Comparison of ENCODE assay signal across 15 mouse cellular contexts in the genomic region with DNA sequence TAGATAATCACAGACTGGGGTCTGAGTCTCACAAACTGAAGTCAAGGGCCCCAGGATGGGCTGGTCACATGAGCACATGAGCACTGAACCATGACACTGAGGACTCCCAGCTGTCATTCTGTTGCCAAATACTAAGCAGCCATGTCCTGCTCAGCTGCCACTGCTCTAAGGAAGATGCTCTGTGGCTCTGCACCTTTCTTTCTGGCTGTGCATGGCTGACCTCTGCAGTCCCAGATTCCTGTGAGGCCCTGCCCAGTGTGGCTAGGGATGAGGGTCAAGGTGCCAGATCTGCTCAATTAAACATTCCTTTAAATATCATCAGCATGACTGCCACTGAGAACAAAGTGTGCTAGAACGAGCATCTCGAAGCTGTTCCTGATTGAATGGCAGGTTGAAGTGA.
DNase-seq lines count a peak whose midpoint lies in the region; ATAC-seq and TF ChIP-seq lines count a peak whose summit lies in the region.
"Had no signal": no experiment of that assay in that cellular context is flagged by ENCODE, and none has a peak within 500 bp of the region (broad histone marks: within the 10 kb centered on the region; RNA-seq: fewer than 3 reads in every experiment).

No protein-coding gene starts in this region.

- no peak overlapping the region for H3K4me3 ChIP-seq in forebrain, embryonic 14.5 days (ENCODE audit: low read depth, low read length)
- no peak overlapping the region for H3K4me3 ChIP-seq in forebrain, embryonic 15.5 days
- H3K4me3 ChIP-seq in CH12.LX (replicated peaks in 1 of 3; ENCODE audit: low read depth in 2 of 3, low read length in 2 of 3, poor library complexity in 1 of 3): no peak overlapping the region
- no peak overlapping the region for H3K4me3 ChIP-seq in hindbrain, embryonic 12.5 days
- H3K4me3 ChIP-seq in midbrain, embryonic 13.5 days (replicated peaks): no peak overlapping the region
- H3K4me3 ChIP-seq: embryonic facial prominence, embryonic 15.5 days; megakaryocyte, embryonic 14.5 days had no signal

- WGBS in forebrain, embryonic 14.5 days: 16% methylated on average over 2 of the region's 2 CpGs
- 14% methylated on average over 2 of the region's 2 CpGs for WGBS in forebrain, embryonic 15.5 days
- 44% methylated on average over 2 of the region's 2 CpGs for WGBS in hindbrain, embryonic 12.5 days
- 37% methylated on average over 2 of the region's 2 CpGs for WGBS in midbrain, embryonic 13.5 days

- H3K4me2 ChIP-seq in forebrain, embryonic 14.5 days (ENCODE audit: low read length): no peak overlapping the region
- no peak overlapping the region for H3K4me2 ChIP-seq in forebrain, embryonic 15.5 days (replicated peaks)
- H3K4me2 ChIP-seq in CH12.LX (ENCODE audit: insufficient read depth, low read depth, poor library complexity, severe bottlenecking): no peak overlapping the region
- no peak overlapping the region for H3K4me2 ChIP-seq in hindbrain, embryonic 12.5 days (replicated peaks)
- no peak overlapping the region for H3K4me2 ChIP-seq in midbrain, embryonic 13.5 days (replicated peaks)
- H3K4me2 ChIP-seq: embryonic facial prominence, embryonic 15.5 days had no signal

- no peaks in the 10 kb centered on the region for H3K79me2 ChIP-seq in CH12.LX (replicated peaks; ENCODE audit: control insufficient read depth, extremely low read depth, insufficient read depth, poor library complexity, severe bottlenecking)

- no peak for TF ChIP-seq CTCF in CH12.LX (conservative IDR thresholded peaks at IDR 0.05 in 1 of 2, IDR thresholded peaks at IDR 0.05 in 1 of 2; ENCODE audit: low read depth in 2 of 2, low read length in 2 of 2)

- H3K9me3 ChIP-seq in forebrain, embryonic 14.5 days (replicated peaks; ENCODE audit: control insufficient read depth, low read length): no peaks in the 10 kb centered on the region
- no peaks in the 10 kb centered on the region for H3K9me3 ChIP-seq in forebrain, embryonic 15.5 days
- no peaks in the 10 kb centered on the region for H3K9me3 ChIP-seq in CH12.LX (replicated peaks; ENCODE audit: low read length)
- H3K9me3 ChIP-seq in hindbrain, embryonic 12.5 days (replicated peaks): no peaks in the 10 kb centered on the region
- no peaks in the 10 kb centered on the region for H3K9me3 ChIP-seq in midbrain, embryonic 13.5 days
- H3K9me3 ChIP-seq: embryonic facial prominence, embryonic 15.5 days; megakaryocyte, embryonic 14.5 days had no signal

- no peak for TF ChIP-seq RAD21 in CH12.LX (IDR thresholded peaks at IDR 0.05; ENCODE audit: low read depth, low read length)

- H3K9ac ChIP-seq in forebrain, embryonic 14.5 days (ENCODE audit: low read length): no peak overlapping the region
- H3K9ac ChIP-seq in forebrain, embryonic 15.5 days (replicated peaks): no peak overlapping the region
- H3K9ac ChIP-seq in CH12.LX (ENCODE audit: insufficient read depth, low read depth): no peak overlapping the region
- no peak overlapping the region for H3K9ac ChIP-seq in hindbrain, embryonic 12.5 days
- H3K9ac ChIP-seq in midbrain, embryonic 13.5 days (replicated peaks): no peak overlapping the region
- H3K9ac ChIP-seq: embryonic facial prominence, embryonic 15.5 days; liver, postnatal 0 days had no signal

- ATAC-seq in forebrain, embryonic 14.5 days: no peak
- ATAC-seq in forebrain, embryonic 15.5 days (replicated peaks): no peak
- peak; percentile 16; the same call in 1 of the 2 replicates for ATAC-seq in hindbrain, embryonic 12.5 days (ENCODE audit: low FRiP score)
- ATAC-seq in midbrain, embryonic 13.5 days: peak; percentile 60; the same call in 1 of the 2 replicates
- ATAC-seq: liver, postnatal 0 days had no signal

- DNase-seq in forebrain, embryonic 14.5 days (ENCODE audit: low spot score): no peak
- DNase-seq in CH12.LX (ENCODE audit: extremely low read depth): peak; percentile 50
- DNase-seq in right cerebral cortex, postnatal 4 days: no peak
- no peak for DNase-seq in layer of hippocampus, postnatal 36 days
- no peak for DNase-seq in lung, postnatal 4 days
- DNase-seq: adrenal gland, postnatal 25 days; cerebellum, adult 11-12 months; heart, adult 11 months; heart, postnatal 14 days; liver, postnatal 0 days had no signal

- dilution Hi-C loops in CH12.LX (cut with MboI; ENCODE audit: extremely low pct_ligation_motif_present, extremely low pct_unique_long_range_greater_than_20kb, low sequenced_read_pairs): no loop called here

- H3K27ac ChIP-seq in forebrain, embryonic 14.5 days (ENCODE audit: low read depth, low read length): peak overlapping the region; percentile 9; the same call in 1 of the 2 replicates
- H3K27ac ChIP-seq in forebrain, embryonic 15.5 days (replicated peaks): no peak overlapping the region
- no peak overlapping the region for H3K27ac ChIP-seq in CH12.LX (ENCODE audit: insufficient read depth, low read depth)
- peak overlapping the region; percentile 40; the same call in 1 of the 2 replicates for H3K27ac ChIP-seq in hindbrain, embryonic 12.5 days
- H3K27ac ChIP-seq in midbrain, embryonic 13.5 days: peak overlapping the region; percentile 68
- H3K27ac ChIP-seq: embryonic facial prominence, embryonic 15.5 days had no signal

- no peaks in the 10 kb centered on the region for H3K36me3 ChIP-seq in forebrain, embryonic 14.5 days (ENCODE audit: control insufficient read depth, insufficient read depth, low read length)
- H3K36me3 ChIP-seq in forebrain, embryonic 15.5 days: no peaks in the 10 kb centered on the region
- no peaks in the 10 kb centered on the region for H3K36me3 ChIP-seq in CH12.LX (replicated peaks in 1 of 2; ENCODE audit: control insufficient read depth in 1 of 2, insufficient read depth in 1 of 2, low read length in 1 of 2)
- no peaks in the 10 kb centered on the region for H3K36me3 ChIP-seq in hindbrain, embryonic 12.5 days
- no peaks in the 10 kb centered on the region for H3K36me3 ChIP-seq in midbrain, embryonic 13.5 days
- H3K36me3 ChIP-seq: embryonic facial prominence, embryonic 15.5 days had no signal

- TF ChIP-seq EP300 in CH12.LX (IDR thresholded peaks at IDR 0.05; ENCODE audit: low read length): no peak

- in situ Hi-C loops in CH12.LX (cut with MboI; ENCODE audit: low pct_ligation_motif_present, low pct_unique_long_range_greater_than_20kb, low sequenced_read_pairs): no loop called here

- no peaks in the 10 kb centered on the region for H3K27me3 ChIP-seq in forebrain, embryonic 14.5 days (replicated peaks; ENCODE audit: control insufficient read depth, insufficient read depth, low read length)
- H3K27me3 ChIP-seq in forebrain, embryonic 15.5 days: no peaks in the 10 kb centered on the region
- no peaks in the 10 kb centered on the region for H3K27me3 ChIP-seq in CH12.LX (replicated peaks)
- H3K27me3 ChIP-seq in hindbrain, embryonic 12.5 days: no peaks in the 10 kb centered on the region
- no peaks in the 10 kb centered on the region for H3K27me3 ChIP-seq in midbrain, embryonic 13.5 days
- H3K27me3 ChIP-seq: embryonic facial prominence, embryonic 15.5 days; megakaryocyte, embryonic 14.5 days had no signal

- peaks cover 16% of the 10 kb centered on the region for H3K4me1 ChIP-seq in forebrain, embryonic 14.5 days (ENCODE audit: control insufficient read depth, insufficient read depth, low read length)
- H3K4me1 ChIP-seq in forebrain, embryonic 15.5 days: peaks cover 25% of the 10 kb centered on the region
- H3K4me1 ChIP-seq in CH12.LX (ENCODE audit: control insufficient read depth in 1 of 2, insufficient read depth in 2 of 2): peaks cover 11 to 46% of the 10 kb centered on the region in 2 experiments
- H3K4me1 ChIP-seq in hindbrain, embryonic 12.5 days: peaks cover 20% of the 10 kb centered on the region
- H3K4me1 ChIP-seq in midbrain, embryonic 13.5 days (replicated peaks): peaks cover 35% of the 10 kb centered on the region
- H3K4me1 ChIP-seq: embryonic facial prominence, embryonic 15.5 days; megakaryocyte, embryonic 14.5 days had no signal

- no peak for TF ChIP-seq POLR2A in CH12.LX (IDR thresholded peaks at IDR 0.05; ENCODE audit: low read depth, low read length)

TF ChIP-seq in CH12.LX, 34 proteins besides CTCF, POLR2A, EP300 and RAD21:
- TF ChIP-seq BHLHE40 (IDR thresholded peaks at IDR 0.05; ENCODE audit: low read depth, low read length) (peak; percentile 32; the same call in 1 of the 2 replicates), USF1 (IDR thresholded peaks at IDR 0.05; ENCODE audit: low read depth, low read length) (peak; percentile 37), PAX5 (IDR thresholded peaks at IDR 0.05; ENCODE audit: low read length) (no peak), USF2 (conservative IDR thresholded peaks at IDR 0.05; ENCODE audit: low read depth, low read length) (0 out of 2 replicates have a peak, but pooled peaks have one; percentile 18)

Comparison
In these comparisons a context has a peak if more than half of its experiments do, and no peak if none do; other contexts are left out.
1. H3K27ac ChIP-seq: peak in forebrain, embryonic 14.5 days (single experiment), hindbrain, embryonic 12.5 days (single experiment) and midbrain, embryonic 13.5 days (single experiment); none in forebrain, embryonic 15.5 days (single experiment) and CH12.LX (single experiment).
2. ATAC-seq: peak in hindbrain, embryonic 12.5 days (single experiment) and midbrain, embryonic 13.5 days (single experiment); none in forebrain, embryonic 14.5 days (single experiment) and forebrain, embryonic 15.5 days (single experiment).